Mouse (Mus musculus) limb, embryonic 12.5 days (tissue): ENCODE data around the gene Spast. TPM values are rescaled to one million over a fixed set of nuclear protein-coding genes. Genes with fewer than 3 reads are reported as not detected.
A peak's percentile ranks its signal among the peaks of the same experiment; 100 is the strongest.

Experiments used
- ATAC-seq: fragments of 200-750 bp; cut with Nextera tagmentation; 2 replicates; pipeline ENCODE4 v1.8.0; 2017; ENCODE audit warnings: low read depth, moderate TSS enrichment; ENCODE audit not compliant: insufficient number of reproducible peaks, insufficient read depth, low FRiP score, low TSS enrichment
- H3K27ac ChIP-seq: fragments of 300-500 bp; sonication (generic); 2 replicates; pipeline ENCODE4 v1.5.1; 2016; ENCODE audit warnings: mild to moderate bottlenecking, moderate library complexity
- H3K27me3 ChIP-seq: fragments of 300-500 bp; sonication (generic); 2 replicates; pipeline ENCODE4 v1.6.1; 2016; ENCODE audit warnings: mild to moderate bottlenecking, moderate library complexity
- H3K36me3 ChIP-seq: fragments of 300-500 bp; sonication (generic); 2 replicates; pipeline ENCODE4 v1.6.1; 2016; ENCODE audit warnings: mild to moderate bottlenecking, moderate library complexity
- H3K4me1 ChIP-seq: fragments of 300-500 bp; sonication (generic); replicated peaks from 2 replicates; pipeline ENCODE4 v1.6.1; 2016
- H3K4me2 ChIP-seq: fragments of 300-500 bp; sonication (generic); 2 replicates; pipeline ENCODE4 v1.6.1; 2016; ENCODE audit warnings: mild to moderate bottlenecking, moderate library complexity
- H3K4me3 ChIP-seq: fragments of 300-500 bp; sonication (generic); replicated peaks from 2 replicates; pipeline ENCODE4 v1.5.1; 2016; ENCODE audit warnings: mild to moderate bottlenecking
- H3K9ac ChIP-seq: fragments of 300-500 bp; sonication (generic); replicated peaks from 2 replicates; pipeline ENCODE4 v1.6.1; 2016; ENCODE audit warnings: mild to moderate bottlenecking, moderate library complexity
- H3K9me3 ChIP-seq: fragments of 300-500 bp; sonication (generic); 2 replicates; pipeline ENCODE4 v1.6.1; 2016; ENCODE audit warnings: mild to moderate bottlenecking, moderate library complexity
- WGBS: fragments of 180-500 bp; shearing (Covaris S2); methylation state at CpG from one replicate; pipeline ENCODE4 v1.1.7; 2016; 5-methylcytosine and 5-hydroxymethylcytosine counted together
- polyA plus RNA-seq: library from polyadenylated mRNA; unstranded; fragments of >200 nt; fragmentation: Nextera tagmentation; extraction: Ambion mirVana; gene quantifications from 2 replicates; pipeline ENCODE4 v1.2.1, GENCODE M21; 2016

Spast gene
- polyA plus RNA-seq, 1 experiment from 2014 or later = 30.7 TPM

- Histone ChIP-seq H3K36me3 (no peaks in the 10 kb centered on the region), H3K4me2 (no peak overlapping the region), H3K4me1 (no peaks in the 10 kb centered on the region), H3K27me3 (no peaks in the 10 kb centered on the region), H3K4me3 (no peak overlapping the region), H3K9me3 (no peaks in the 10 kb centered on the region), H3K9ac (no peak overlapping the region), H3K27ac (no peak overlapping the region)
- no peak for ATAC-seq
- WGBS = 81% methylated on average over 9 of the region's 9 CpGs
Measured at GRCm38 (mm10) chr17:74331049-74331676, 7.6 kb upstream of the Spast start.

- peak overlapping the region; percentile 97 for H3K27ac ChIP-seq
- no peaks in the 10 kb centered on the region for H3K27me3 ChIP-seq
- H3K36me3 ChIP-seq = peaks cover 8% of the 10 kb centered on the region; the same call in 1 of the 2 replicates
- H3K9ac ChIP-seq = peak overlapping the region; percentile 98
- H3K4me3 ChIP-seq = peak overlapping the region; percentile 96
- peak overlapping the region; percentile 75 for H3K4me2 ChIP-seq
- H3K4me1 ChIP-seq = peaks cover 25% of the 10 kb centered on the region
- no peaks in the 10 kb centered on the region for H3K9me3 ChIP-seq
- WGBS = under 1% methylated on average over 38 of the region's 50 CpGs
- ATAC-seq = peak; percentile 89
Measured at GRCm38 (mm10) chr17:74338225-74338931, 409 bp upstream of the Spast start.

DNA sequence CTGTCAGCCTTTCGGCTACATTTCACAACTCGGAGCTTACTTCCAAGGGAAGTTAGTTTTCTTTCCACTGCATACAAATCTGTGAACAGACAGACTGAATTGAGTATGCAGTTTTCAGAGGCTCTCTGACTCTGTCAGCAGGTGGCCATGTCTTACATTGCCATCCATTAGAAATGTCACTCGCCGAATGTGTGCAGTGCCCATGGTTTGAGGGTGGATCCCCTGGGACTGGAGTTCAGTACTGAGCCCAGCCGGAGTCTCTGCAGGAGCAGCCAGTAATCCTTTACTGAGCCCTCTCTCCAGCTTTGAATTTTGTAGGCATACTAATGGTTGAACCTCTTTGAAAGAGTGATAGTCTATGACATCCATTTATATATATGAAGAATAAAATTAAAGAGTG lies 2.4 kb downstream of the Spast start:
- no peaks in the 10 kb centered on the region for H3K27me3 ChIP-seq
- H3K4me1 ChIP-seq = peaks cover 25% of the 10 kb centered on the region
- H3K9ac ChIP-seq = no peak overlapping the region
- peak overlapping the region; percentile 75 for H3K4me2 ChIP-seq
- 0 out of 2 replicates have a peak, but pooled peaks cover 10% of the 10 kb centered on the region for H3K9me3 ChIP-seq
- ATAC-seq = no peak
- peaks cover 8% of the 10 kb centered on the region; the same call in 1 of the 2 replicates for H3K36me3 ChIP-seq
- WGBS = 73% methylated on average over 5 of the region's 5 CpGs
- H3K27ac ChIP-seq = no peak overlapping the region
- no peak overlapping the region for H3K4me3 ChIP-seq

GRCm38 (mm10) chr17:74363592-74363991 lies 24.8 kb downstream of the Spast start:
- Histone ChIP-seq H3K9ac (no peak overlapping the region), H3K4me1 (no peaks in the 10 kb centered on the region), H3K27me3 (no peaks in the 10 kb centered on the region), H3K9me3 (no peaks in the 10 kb centered on the region), H3K4me2 (no peak overlapping the region), H3K27ac (no peak overlapping the region), H3K36me3 (peaks cover 81% of the 10 kb centered on the region), H3K4me3 (no peak overlapping the region)
- ATAC-seq = no peak
- 93% methylated on average over 1 of the region's 1 CpGs for WGBS

- Histone ChIP-seq H3K9me3 (no peaks in the 10 kb centered on the region), H3K9ac (no peak overlapping the region), H3K27me3 (no peaks in the 10 kb centered on the region), H3K4me1 (no peaks in the 10 kb centered on the region), H3K4me3 (no peak overlapping the region), H3K4me2 (no peak overlapping the region), H3K27ac (no peak overlapping the region), H3K36me3 (peaks cover 83% of the 10 kb centered on the region)
- ATAC-seq = no peak
- WGBS = 88% methylated on average over 1 of the region's 1 CpGs
Measured at GRCm38 (mm10) chr17:74376916-74377315, 38.1 kb downstream of the Spast start.

- no peak overlapping the region for H3K4me2 ChIP-seq
- no peaks in the 10 kb centered on the region for H3K9me3 ChIP-seq
- H3K36me3 ChIP-seq = peaks cover 75% of the 10 kb centered on the region
- no peaks in the 10 kb centered on the region for H3K4me1 ChIP-seq
- ATAC-seq = no peak
- no peak overlapping the region for H3K4me3 ChIP-seq
- no peak overlapping the region for H3K27ac ChIP-seq
- H3K9ac ChIP-seq = no peak overlapping the region
- H3K27me3 ChIP-seq = no peaks in the 10 kb centered on the region
Measured at GRCm38 (mm10) chr17:74386657-74387056, 47.9 kb downstream of the Spast start.

GRCm38 (mm10) chr17:74389847-74390246 lies 51.1 kb downstream of the Spast start:
- no peak for ATAC-seq
- WGBS = 88% methylated on average over 3 of the region's 3 CpGs
- H3K9ac ChIP-seq = no peak overlapping the region
- H3K27me3 ChIP-seq = no peaks in the 10 kb centered on the region
- H3K27ac ChIP-seq = no peak overlapping the region
- H3K36me3 ChIP-seq = peaks cover 43% of the 10 kb centered on the region
- H3K9me3 ChIP-seq = no peaks in the 10 kb centered on the region
- no peak overlapping the region for H3K4me3 ChIP-seq
- no peak overlapping the region for H3K4me2 ChIP-seq
- no peaks in the 10 kb centered on the region for H3K4me1 ChIP-seq

DNA sequence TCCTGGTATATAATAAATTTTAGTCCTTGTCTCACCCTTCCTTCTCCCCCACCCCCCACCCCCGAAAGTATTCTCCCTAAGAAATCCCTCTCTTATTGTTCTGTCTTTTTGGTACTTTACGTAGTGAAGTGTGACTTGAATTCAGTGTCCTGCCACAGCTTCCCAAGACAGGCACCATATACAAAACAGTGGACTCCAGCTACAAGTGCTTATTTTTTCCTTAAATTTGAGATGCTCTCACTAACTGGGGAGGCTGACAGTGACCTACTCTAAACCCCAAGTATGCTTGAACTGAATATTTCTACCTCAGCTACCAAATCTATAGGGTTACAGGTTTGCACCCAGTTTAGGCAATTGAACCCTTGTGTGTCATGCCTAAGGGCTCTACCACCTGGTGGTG lies 55.6 kb downstream of the Spast start:
- WGBS = 83% methylated on average over 2 of the region's 2 CpGs
- H3K4me2 ChIP-seq = no peak overlapping the region
- no peaks in the 10 kb centered on the region for H3K27me3 ChIP-seq
- H3K9ac ChIP-seq = no peak overlapping the region
- H3K4me3 ChIP-seq = peak overlapping the region; percentile 92; the same call in 1 of the 2 replicates
- H3K27ac ChIP-seq = no peak overlapping the region
- H3K4me1 ChIP-seq = peaks cover 9% of the 10 kb centered on the region; the same call in 1 of the 2 replicates
- no peak for ATAC-seq
- H3K9me3 ChIP-seq = no peaks in the 10 kb centered on the region
- H3K36me3 ChIP-seq = peaks cover 6% of the 10 kb centered on the region; the same call in 1 of the 2 replicates

DNA sequence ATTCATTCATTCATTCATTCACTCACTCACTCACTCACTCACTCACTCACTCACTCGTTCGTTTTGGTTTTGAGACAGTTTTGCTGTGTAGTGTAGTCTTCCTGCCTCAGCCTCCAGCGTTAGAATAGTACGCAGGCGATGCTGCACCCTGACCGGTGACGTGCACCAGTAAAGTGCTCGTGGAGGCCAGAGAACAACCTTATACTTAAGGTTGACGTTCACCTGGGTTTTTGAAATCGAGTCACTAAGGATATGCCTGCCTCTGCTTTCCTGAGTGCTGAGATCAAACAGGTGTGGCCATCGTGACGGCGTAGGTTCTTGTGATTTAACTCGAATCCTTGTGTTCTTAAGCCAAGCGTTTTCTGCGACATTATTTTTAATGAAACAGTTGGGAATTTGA lies 56.1 kb downstream of the Spast start:
- 29% methylated on average over 16 of the region's 16 CpGs for WGBS

DNA sequence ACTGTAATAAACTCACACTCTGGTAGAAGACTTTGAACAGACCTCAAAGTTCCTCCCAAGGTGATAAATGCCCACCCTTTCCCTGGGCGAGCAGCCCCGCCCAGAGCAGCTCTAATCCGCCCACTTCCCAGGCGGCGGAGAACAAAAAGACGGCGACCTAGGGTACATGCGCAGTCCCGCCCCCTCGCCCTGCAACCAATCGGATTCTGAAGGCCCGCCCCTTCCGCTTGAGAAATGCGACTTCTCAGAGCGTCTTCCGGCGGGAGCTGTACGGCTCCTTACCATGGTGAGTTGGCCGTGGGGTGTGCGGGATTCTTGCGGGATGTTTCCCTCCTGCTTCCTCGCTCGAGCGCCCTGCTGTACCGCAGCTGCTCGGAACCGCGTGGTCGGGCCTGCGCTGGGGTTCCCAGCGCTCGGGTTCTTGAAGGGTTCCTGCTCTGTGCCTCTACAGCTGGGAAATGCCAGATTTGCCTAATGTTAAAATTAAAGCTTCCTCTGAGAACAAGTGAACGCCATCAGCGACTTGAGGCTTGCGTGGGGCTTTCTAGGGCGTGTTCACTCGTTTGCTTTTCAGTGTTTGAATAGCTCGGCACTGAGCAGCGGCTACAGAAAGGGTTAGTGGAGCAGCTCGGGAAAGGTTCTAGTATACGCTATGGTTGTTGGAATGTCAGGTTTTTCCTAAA lies 56.7 kb downstream of the Spast start, which contains the start of gene Slc30a6:
Gene Slc30a6 (plus strand): TSS at position 226 of the 683 bp plus-strand sequence.
- WGBS = under 1% methylated on average over 41 of the region's 41 CpGs
- peak within 1 kb of the TSS; percentile 92 for H3K4me3 ChIP-seq
- ATAC-seq = peak; percentile 99
- H3K9ac ChIP-seq = peak within 1 kb of the TSS; percentile 88
- no peaks in the 10 kb centered on the region for H3K9me3 ChIP-seq
- peaks cover 4% of the 10 kb centered on the region; the same call in 1 of the 2 replicates for H3K36me3 ChIP-seq
- H3K4me2 ChIP-seq = peak within 1 kb of the TSS; percentile 62
- no peaks in the 10 kb centered on the region for H3K27me3 ChIP-seq
- H3K4me1 ChIP-seq = peaks cover 9% of the 10 kb centered on the region; the same call in 1 of the 2 replicates
- peak within 1 kb of the TSS; percentile 91 for H3K27ac ChIP-seq

More for the DNA sequence above, 56.1 kb downstream of the Spast start:
- Histone ChIP-seq H3K27ac (0 out of 2 replicates have a peak overlapping the region, but pooled peaks have one; percentile 31), H3K9ac (peak overlapping the region; percentile 88; the same call in 1 of the 2 replicates), H3K4me2 (peak overlapping the region; percentile 62), H3K9me3 (no peaks in the 10 kb centered on the region), H3K4me1 (peaks cover 9% of the 10 kb centered on the region; the same call in 1 of the 2 replicates), H3K4me3 (peak overlapping the region; percentile 92), H3K36me3 (peaks cover 5% of the 10 kb centered on the region; the same call in 1 of the 2 replicates), H3K27me3 (no peaks in the 10 kb centered on the region)
- peak; percentile 26; the same call in 1 of the 2 replicates for ATAC-seq

- peaks cover 2% of the 10 kb centered on the region for H3K36me3 ChIP-seq
- no peaks in the 10 kb centered on the region for H3K9me3 ChIP-seq
- H3K9ac ChIP-seq = no peak overlapping the region
- no peak overlapping the region for H3K27ac ChIP-seq
- no peaks in the 10 kb centered on the region for H3K27me3 ChIP-seq
- peak overlapping the region; percentile 62 for H3K4me2 ChIP-seq
- ATAC-seq = no peak
- peak overlapping the region; percentile 92; the same call in 1 of the 2 replicates for H3K4me3 ChIP-seq
- peaks cover 9% of the 10 kb centered on the region; the same call in 1 of the 2 replicates for H3K4me1 ChIP-seq
- WGBS = 88% methylated on average over 4 of the region's 4 CpGs
Measured at GRCm38 (mm10) chr17:74396766-74397165, 58.0 kb downstream of the Spast start.
